Mouse (Mus musculus) left cerebral cortex, postnatal 4 days (tissue): ENCODE results near the gene Pced1b. TPM values are rescaled to one million over a fixed set of nuclear protein-coding genes. Genes with fewer than 3 reads are reported as not detected.
"Not testable (repeated sequence)": the region's sequence is repeated elsewhere in the genome, so short reads cannot be mapped to it uniquely, and the experiment has no call there.

Experiments used
- DNase-seq: peaks from one replicate; pipeline ENCODE4 v3.0.0-alpha.2; 2022
- intact Hi-C: fragments of 180-260 bp; cut with DNase I; formaldehyde crosslinking; loops from one replicate; pipeline ENCODE4 v1.15.1; 2025
- total RNA-seq, 2 experiments: library from RNA; stranded (reverse); gene quantifications; 2 replicates each; pipeline ENCODE4 v1.2.3; 2021

The Pced1b gene
- total RNA-seq, 2 experiments from 2014 or later: 9.4 to 9.6 TPM

- DNase-seq: no peak
- intact Hi-C loops: no loop called here
These were observed 121.2 kb downstream of the Pced1b start for GRCm38 (mm10) chr15:97368035-97368608.

DNA sequence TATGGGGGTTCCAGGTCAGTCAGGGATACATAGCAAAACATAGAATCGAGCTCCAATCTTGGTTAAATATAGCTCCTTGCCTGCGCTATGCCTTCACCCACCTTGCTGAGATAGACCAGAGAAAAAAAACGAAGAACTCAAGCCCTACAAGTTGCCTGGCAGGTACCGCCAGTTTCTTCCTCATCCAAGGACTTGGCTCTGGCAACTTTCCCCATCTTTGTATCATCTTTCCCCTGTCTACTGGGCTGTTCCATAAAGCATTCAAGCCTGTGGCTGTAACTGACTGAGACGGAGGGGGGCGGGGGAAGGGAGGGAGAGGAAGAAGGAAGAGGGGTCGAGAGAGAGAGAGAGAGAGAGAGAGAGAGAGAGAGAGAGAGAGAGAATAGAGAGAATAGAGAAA lies 121.7 kb downstream of the Pced1b start:
- DNase-seq: no peak
- intact Hi-C loops: no loop called here

- DNase-seq: no peak
- intact Hi-C loops: no loop called here
These were observed 122.2 kb downstream of the Pced1b start for GRCm38 (mm10) chr15:97369144-97369543.

- intact Hi-C loops: no loop called here
- DNase-seq: no peak
These were observed 124.0 kb downstream of the Pced1b start for GRCm38 (mm10) chr15:97370880-97371279.

DNA sequence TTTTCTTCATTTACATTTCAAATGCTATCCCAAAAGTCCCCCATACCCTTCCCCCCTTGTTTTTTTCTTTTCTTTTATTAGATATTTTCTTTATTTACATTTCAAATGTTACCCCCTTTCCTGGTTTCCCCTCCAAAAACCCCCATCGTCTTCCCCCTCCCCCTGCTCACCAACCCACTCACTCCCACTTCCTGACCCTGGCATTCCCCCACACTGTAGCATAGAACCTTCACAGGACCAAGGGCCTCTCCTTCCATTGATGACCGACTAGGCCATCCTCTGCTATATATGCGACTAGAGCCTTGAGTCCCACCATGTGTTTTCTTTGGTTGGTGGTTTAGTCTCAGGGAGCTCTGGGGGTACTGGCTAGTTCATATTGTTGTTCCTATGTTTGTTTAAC lies 125.1 kb downstream of the Pced1b start:
- DNase-seq, intact Hi-C loops: not testable (repeated sequence)

DNA sequence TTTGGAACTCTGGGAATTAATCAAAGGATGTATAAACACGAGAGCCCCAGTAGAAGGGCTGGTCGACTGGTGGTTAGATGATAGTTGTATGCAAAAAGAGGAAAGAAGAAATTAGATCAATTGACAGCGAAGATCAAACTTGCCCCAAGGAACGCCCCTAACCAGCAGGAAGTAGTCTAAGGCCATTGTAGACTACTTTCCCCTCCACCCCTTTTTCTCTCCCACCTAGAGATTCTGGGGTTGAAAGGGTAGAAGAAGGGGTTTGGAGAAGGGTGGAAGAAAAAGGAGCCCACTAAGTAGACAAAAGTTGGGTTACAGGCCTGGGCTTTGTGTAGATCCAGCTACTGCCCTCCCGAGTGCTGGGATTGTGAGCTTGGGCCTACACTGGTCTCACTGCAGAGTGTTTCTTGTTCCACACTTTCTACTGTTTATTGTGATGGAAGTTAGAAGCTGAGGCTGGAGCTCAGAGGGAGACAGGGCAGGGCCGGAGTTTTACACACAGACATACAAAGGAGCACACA lies 125.8 kb downstream of the Pced1b start:
- no peak for DNase-seq
- intact Hi-C loops: no loop called here

- DNase-seq: no peak
- intact Hi-C loops: no loop called here
These were observed 126.5 kb downstream of the Pced1b start for GRCm38 (mm10) chr15:97373203-97374084.

DNA sequence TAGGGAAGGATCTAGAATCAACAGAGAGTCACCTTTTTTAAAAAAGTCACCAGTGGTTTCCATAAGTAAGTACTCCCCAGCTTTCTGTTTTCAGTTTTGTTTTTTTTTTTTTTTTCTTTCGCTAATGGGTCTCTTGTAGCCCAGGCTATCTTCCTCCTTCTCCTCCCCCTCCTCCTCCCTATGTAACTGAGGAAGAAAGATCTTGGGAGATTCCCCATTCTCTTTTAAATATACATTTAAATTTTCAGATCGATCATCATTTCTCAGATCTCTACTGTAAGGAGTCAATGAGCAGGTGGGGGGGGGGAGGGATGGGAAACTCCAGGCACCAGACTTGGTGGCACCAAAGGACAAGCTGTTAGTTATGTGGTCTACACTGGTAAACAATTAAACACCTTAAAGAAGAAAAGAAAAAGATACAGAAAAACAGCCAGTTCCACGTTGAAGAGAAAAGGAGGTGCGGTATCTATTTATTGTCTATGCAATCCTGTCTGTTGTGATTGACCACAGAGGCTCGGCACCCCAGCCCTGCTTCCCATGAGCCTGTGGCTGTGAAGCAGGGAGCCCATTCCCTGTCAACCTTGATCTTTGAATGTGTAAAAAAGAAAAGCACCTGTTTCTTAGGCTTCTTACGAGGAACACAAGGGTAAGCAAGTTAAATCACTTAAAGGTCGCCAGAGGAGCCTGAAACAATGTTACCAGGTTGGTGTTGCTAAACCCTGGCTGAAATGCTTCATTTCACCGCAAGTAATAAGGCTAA lies 127.4 kb downstream of the Pced1b start:
- DNase-seq: no peak
- intact Hi-C loops: no loop called here

GRCm38 (mm10) chr15:97374845-97375720 lies 128.2 kb downstream of the Pced1b start:
- intact Hi-C loops: no loop called here
- no peak for DNase-seq

DNA sequence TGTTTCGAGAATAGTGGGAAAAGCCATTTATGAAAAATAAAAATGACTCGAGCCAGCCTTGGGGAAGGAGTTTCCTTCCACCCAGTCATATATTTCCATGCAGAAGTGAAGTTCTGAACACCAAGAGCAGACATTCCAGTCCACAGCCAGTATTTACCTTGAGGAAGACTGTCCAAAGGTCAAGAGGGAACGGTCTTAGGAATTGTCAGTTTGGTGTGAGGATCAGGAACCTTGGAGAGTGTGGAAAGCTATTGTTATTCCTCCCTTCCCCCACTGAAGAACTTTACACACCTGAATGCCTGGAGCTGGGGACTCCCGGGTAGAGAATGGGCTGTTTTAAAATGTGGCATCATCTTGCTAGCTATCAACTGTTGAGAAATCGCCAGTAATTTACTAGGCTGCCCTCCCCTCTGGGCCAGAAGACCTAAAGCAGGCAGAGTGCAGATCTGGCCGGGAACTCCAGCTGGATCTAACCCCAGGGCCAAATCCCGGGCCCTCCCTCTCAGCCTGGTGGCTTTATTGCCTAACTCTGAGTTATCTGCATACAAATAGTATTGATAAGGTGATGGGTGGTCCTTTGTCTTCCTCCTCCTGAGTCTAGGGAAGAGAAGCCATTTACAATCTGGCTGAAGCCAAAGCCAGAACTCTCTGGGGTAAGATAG lies 129.3 kb downstream of the Pced1b start:
- DNase-seq: no peak
- intact Hi-C loops: no loop called here

DNA sequence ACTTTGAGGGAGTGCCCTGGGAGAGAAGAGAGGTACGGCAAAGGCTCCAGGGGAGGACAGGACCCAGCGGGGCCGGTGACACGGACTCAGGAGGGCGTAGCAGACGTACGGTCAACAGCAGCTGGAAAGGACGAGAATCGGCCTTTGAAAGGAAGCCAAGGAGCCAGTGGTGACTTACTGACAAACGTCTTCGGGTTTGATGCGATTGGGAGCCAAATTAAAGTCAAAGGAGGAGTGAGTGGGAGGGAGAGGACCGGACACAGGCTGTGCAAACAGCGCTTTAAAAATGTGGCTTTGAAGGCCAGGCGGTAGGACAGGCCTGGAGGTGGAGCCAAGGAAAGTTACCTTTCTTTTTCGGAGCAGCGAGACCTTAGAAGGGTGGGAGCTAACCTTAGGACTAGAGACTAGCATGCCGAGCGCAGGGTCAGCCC lies 129.9 kb downstream of the Pced1b start:
- no peak for DNase-seq
- intact Hi-C loops: no loop called here

DNA sequence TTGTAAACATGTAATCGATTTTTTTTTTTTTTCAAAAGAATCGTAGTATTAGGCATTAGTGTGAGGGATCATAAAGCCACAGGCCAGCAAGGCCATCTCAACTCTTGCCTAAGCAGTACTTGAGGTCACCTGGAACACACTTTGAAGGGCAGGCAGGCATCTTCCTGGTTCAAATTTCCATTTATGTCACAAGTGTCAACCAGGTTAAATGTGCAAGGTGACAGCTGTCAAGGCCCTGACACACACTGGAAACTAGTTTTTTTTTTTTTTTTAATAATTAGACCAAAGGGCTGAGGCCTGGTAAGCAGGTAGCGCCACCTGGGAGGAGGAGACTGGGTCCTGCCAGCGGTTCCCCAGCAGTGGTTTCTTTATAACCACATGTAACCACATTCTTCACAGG lies 131.2 kb downstream of the Pced1b start:
- intact Hi-C loops: no loop called here
- no peak for DNase-seq

GRCm38 (mm10) chr15:97379489-97380304 lies 132.8 kb downstream of the Pced1b start:
- intact Hi-C loops: no loop called here
- DNase-seq: no peak

- DNase-seq: no peak
- intact Hi-C loops: no loop called here
These were observed 135.7 kb downstream of the Pced1b start for GRCm38 (mm10) chr15:97382567-97382966.

DNA sequence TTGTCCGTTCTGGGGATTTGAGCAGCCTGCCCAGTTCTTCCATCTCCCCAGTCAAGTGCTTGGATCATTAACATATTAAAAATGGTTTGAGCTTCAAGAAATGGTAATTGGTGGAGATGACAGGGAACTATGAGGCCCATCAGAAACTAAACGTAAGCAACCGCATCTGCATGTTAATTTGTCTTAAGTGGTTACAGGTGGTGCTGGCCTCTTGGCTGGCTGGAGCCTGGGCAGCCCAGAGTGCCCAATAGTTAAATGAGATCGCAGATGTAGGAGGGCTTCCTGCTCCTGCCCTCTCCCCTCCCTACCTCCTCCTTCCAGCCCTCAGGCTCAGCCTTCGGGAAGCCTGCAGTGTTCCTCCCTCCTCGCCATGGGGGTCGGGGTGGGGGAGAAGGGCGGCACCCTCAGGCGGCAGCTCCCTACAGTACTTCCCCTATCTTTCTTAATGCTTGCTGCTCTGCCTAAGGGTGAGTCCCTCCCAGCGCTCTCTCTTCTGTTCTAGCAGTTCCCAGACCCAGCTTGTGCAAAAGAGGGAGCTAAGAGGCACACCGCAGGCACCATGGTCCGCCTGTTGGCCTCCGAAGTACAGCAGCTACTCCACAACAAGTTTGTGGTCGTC lies 136.7 kb downstream of the Pced1b start:
- intact Hi-C loops: no loop called here
- no peak for DNase-seq

DNA sequence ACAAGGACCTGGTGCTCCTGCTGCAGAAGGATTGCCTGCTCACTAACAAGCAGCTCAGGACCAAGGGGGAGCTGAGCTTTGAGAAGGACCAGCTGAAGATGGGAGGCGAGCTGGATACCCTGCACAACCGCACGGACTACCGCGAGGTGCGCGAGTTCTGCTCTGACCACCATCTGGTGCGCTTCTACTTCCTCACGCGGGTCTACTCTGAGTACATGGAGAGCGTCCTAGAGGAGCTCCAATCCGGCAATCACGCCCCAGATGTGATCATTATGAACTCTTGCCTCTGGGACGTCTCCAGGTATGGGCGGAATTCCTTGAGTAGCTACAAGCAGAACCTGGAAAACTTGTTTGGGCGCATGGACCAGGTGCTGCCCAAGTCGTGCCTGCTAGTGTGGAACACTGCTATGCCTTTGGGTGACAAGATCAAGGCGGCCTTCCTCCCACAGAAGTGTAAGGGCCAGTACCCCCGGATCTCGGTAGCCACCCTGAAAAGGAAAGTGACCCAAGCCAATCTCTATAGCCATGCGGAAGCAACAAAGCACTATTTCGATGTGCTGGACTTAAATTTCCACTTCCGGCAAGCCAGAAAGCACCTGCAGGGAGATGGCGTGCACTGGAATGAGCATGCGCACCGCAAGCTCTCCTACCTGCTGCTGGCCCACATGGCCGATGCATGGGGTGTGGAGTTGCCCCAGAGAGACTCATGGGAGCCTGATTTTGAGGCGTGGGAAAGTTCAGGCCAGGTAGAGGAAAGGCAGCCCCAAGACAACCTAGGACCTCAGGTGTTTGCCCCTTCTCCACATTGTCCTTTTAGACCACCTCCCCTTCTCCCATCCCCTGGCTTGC lies 137.5 kb downstream of the Pced1b start:
- intact Hi-C loops: no loop called here
- DNase-seq: no peak

- intact Hi-C loops, DNase-seq: not testable (repeated sequence)
These were observed 138.3 kb downstream of the Pced1b start for GRCm38 (mm10) chr15:97385174-97385573.

GRCm38 (mm10) chr15:97387793-97388192 lies 140.9 kb downstream of the Pced1b start:
- intact Hi-C loops: no loop called here

More at GRCm38 (mm10) chr15:97387793-97388192, 140.9 kb downstream of the Pced1b start:
- no peak for DNase-seq
